Mouse (Mus musculus): ENCODE results near the gene Ctcf.

Ctcf gene

GRCm38 (mm10) chr8:105624831-105625230 lies 11.5 kb upstream of the Ctcf start:
- TF ChIP-seq GATA4 (IDR thresholded peaks at IDR 0.05; ENCODE audit: insufficient replicate concordance, low read length), result no peak

GRCm38 (mm10) chr8:105626086-105626485 lies 10.3 kb upstream of the Ctcf start:
- no peak for TF ChIP-seq GATA4 (IDR thresholded peaks at IDR 0.05; ENCODE audit: insufficient replicate concordance, low read length)

- no peak for TF ChIP-seq GATA4 (IDR thresholded peaks at IDR 0.05; ENCODE audit: insufficient replicate concordance, low read length)
Observed at GRCm38 (mm10) chr8:105629337-105629736, 7.0 kb upstream of the Ctcf start.

- no peak for TF ChIP-seq GATA4 (IDR thresholded peaks at IDR 0.05; ENCODE audit: insufficient replicate concordance, low read length)
Observed at GRCm38 (mm10) chr8:105634771-105635458, 1.5 kb upstream of the Ctcf start.

GRCm38 (mm10) chr8:105635481-105635880 lies 887 bp upstream of the Ctcf start:
- no peak for TF ChIP-seq GATA4 (IDR thresholded peaks at IDR 0.05; ENCODE audit: insufficient replicate concordance, low read length)

GRCm38 (mm10) chr8:105636963-105637510 lies 669 bp downstream of the Ctcf start, which contains the start of gene Agrp:
Gene Agrp (minus strand): TSS chr8:105637393.
- no peak for TF ChIP-seq GATA4 (IDR thresholded peaks at IDR 0.05; ENCODE audit: insufficient replicate concordance, low read length)

- no peak for TF ChIP-seq GATA4 (IDR thresholded peaks at IDR 0.05; ENCODE audit: insufficient replicate concordance, low read length)
Observed at GRCm38 (mm10) chr8:105637601-105638041, 1.3 kb downstream of the Ctcf start.

- no peak for TF ChIP-seq GATA4 (IDR thresholded peaks at IDR 0.05; ENCODE audit: insufficient replicate concordance, low read length)
Observed at GRCm38 (mm10) chr8:105638510-105638909, 2.1 kb downstream of the Ctcf start.

GRCm38 (mm10) chr8:105639835-105640234 lies 3.5 kb downstream of the Ctcf start:
- no peak for TF ChIP-seq GATA4 (IDR thresholded peaks at IDR 0.05; ENCODE audit: insufficient replicate concordance, low read length)

- no peak for TF ChIP-seq GATA4 (IDR thresholded peaks at IDR 0.05; ENCODE audit: insufficient replicate concordance, low read length)
Observed at GRCm38 (mm10) chr8:105640511-105640910, 4.1 kb downstream of the Ctcf start.

- no peak for TF ChIP-seq GATA4 (IDR thresholded peaks at IDR 0.05; ENCODE audit: insufficient replicate concordance, low read length)
Observed at GRCm38 (mm10) chr8:105645205-105645604, 8.8 kb downstream of the Ctcf start.

GRCm38 (mm10) chr8:105648929-105649328 lies 12.6 kb downstream of the Ctcf start:
- TF ChIP-seq GATA4 (IDR thresholded peaks at IDR 0.05; ENCODE audit: insufficient replicate concordance, low read length), result no peak

- TF ChIP-seq GATA4 (IDR thresholded peaks at IDR 0.05; ENCODE audit: insufficient replicate concordance, low read length), result no peak
Observed at GRCm38 (mm10) chr8:105657641-105658040, 21.3 kb downstream of the Ctcf start.

- no peak for TF ChIP-seq GATA4 (IDR thresholded peaks at IDR 0.05; ENCODE audit: insufficient replicate concordance, low read length)
Observed at GRCm38 (mm10) chr8:105661167-105661566, 24.8 kb downstream of the Ctcf start.

GRCm38 (mm10) chr8:105677891-105678290 lies 41.5 kb downstream of the Ctcf start:
- TF ChIP-seq GATA4 (IDR thresholded peaks at IDR 0.05; ENCODE audit: insufficient replicate concordance, low read length), result no peak

- TF ChIP-seq GATA4 (IDR thresholded peaks at IDR 0.05; ENCODE audit: insufficient replicate concordance, low read length), result no peak
Observed at GRCm38 (mm10) chr8:105685325-105685724, 49.0 kb downstream of the Ctcf start.
